Mouse (Mus musculus): ENCODE measurements at regions not wholly inside any gene's neighbourhood (a gene's known extent, or its start where the extent isn't known, plus 50 kb on each side); places are given as distances from the start of the nearest gene placed in this dataset.
"Not testable (repeated sequence)": the region's sequence is repeated elsewhere in the genome, so short reads cannot be mapped to it uniquely, and the experiment has no call there.

- no peak for DNase-seq (ENCODE audit: low read depth)
- no peak for TF ChIP-seq CTCF (IDR thresholded peaks at IDR 0.05; ENCODE audit: borderline replicate concordance, extremely low read depth, insufficient read depth, insufficient read length)
- no peak for TF ChIP-seq POLR2A (IDR thresholded peaks at IDR 0.05; ENCODE audit: borderline replicate concordance, extremely low read depth, insufficient read depth, insufficient read length, poor library complexity, severe bottlenecking)
Observed at GRCm38 (mm10) chr6:69932297-69932696, 859.7 kb downstream of the Rpia start.

GRCm38 (mm10) chr6:69914781-69915180 lies 877.3 kb downstream of the Rpia start:
- peak; percentile 9 for DNase-seq (ENCODE audit: low read depth)
- TF ChIP-seq CTCF (IDR thresholded peaks at IDR 0.05; ENCODE audit: borderline replicate concordance, extremely low read depth, insufficient read depth, insufficient read length) = peak; percentile 16; the same call in 1 of the 2 replicates
- no peak for TF ChIP-seq POLR2A (IDR thresholded peaks at IDR 0.05; ENCODE audit: borderline replicate concordance, extremely low read depth, insufficient read depth, insufficient read length, poor library complexity, severe bottlenecking)

GRCm38 (mm10) chr6:69879286-69879685 lies 912.7 kb downstream of the Rpia start:
- DNase-seq (ENCODE audit: low read depth) = no peak
- TF ChIP-seq CTCF (IDR thresholded peaks at IDR 0.05; ENCODE audit: borderline replicate concordance, extremely low read depth, insufficient read depth, insufficient read length) = no peak
- no peak for TF ChIP-seq POLR2A (IDR thresholded peaks at IDR 0.05; ENCODE audit: borderline replicate concordance, extremely low read depth, insufficient read depth, insufficient read length, poor library complexity, severe bottlenecking)

- not testable (repeated sequence) for DNase-seq (ENCODE audit: low read depth)
Observed at GRCm38 (mm10) chr6:69858631-69859030, 933.4 kb downstream of the Rpia start.

GRCm38 (mm10) chr6:69828640-69829039 lies 963.4 kb downstream of the Rpia start:
- DNase-seq (ENCODE audit: low read depth) = peak; percentile 2

GRCm38 (mm10) chr6:69814972-69815371 lies 977.1 kb downstream of the Rpia start:
- DNase-seq (ENCODE audit: low read depth) = not testable (repeated sequence)

GRCm38 (mm10) chr6:69814373-69814772 lies 977.7 kb downstream of the Rpia start:
- not testable (repeated sequence) for DNase-seq (ENCODE audit: low read depth)

- peak; percentile 6 for DNase-seq (ENCODE audit: low read depth)
- 0 out of 2 replicates have a peak, but pooled peaks have one; percentile 4 for TF ChIP-seq CTCF (IDR thresholded peaks at IDR 0.05; ENCODE audit: borderline replicate concordance, extremely low read depth, insufficient read depth, insufficient read length)
Observed at GRCm38 (mm10) chr6:69780330-69780729, 1011.7 kb downstream of the Rpia start.

GRCm38 (mm10) chr6:69777322-69777721 lies 1014.7 kb downstream of the Rpia start:
- not testable (repeated sequence) for DNase-seq (ENCODE audit: low read depth)

- TF ChIP-seq CTCF (IDR thresholded peaks at IDR 0.05; ENCODE audit: borderline replicate concordance, extremely low read depth, insufficient read depth, insufficient read length) (no peak), POLR2A (IDR thresholded peaks at IDR 0.05; ENCODE audit: borderline replicate concordance, extremely low read depth, insufficient read depth, insufficient read length, poor library complexity, severe bottlenecking) (no peak)
- no peak for DNase-seq (ENCODE audit: low read depth)
Observed at GRCm38 (mm10) chr6:69764861-69765260, 1027.2 kb downstream of the Rpia start.

GRCm38 (mm10) chr6:69758618-69759017 lies 1033.4 kb downstream of the Rpia start:
- TF ChIP-seq CTCF (IDR thresholded peaks at IDR 0.05; ENCODE audit: borderline replicate concordance, extremely low read depth, insufficient read depth, insufficient read length) (peak; percentile 37; the same call in 1 of the 2 replicates), POLR2A (IDR thresholded peaks at IDR 0.05; ENCODE audit: borderline replicate concordance, extremely low read depth, insufficient read depth, insufficient read length, poor library complexity, severe bottlenecking) (no peak)
- DNase-seq (ENCODE audit: low read depth) = peak; percentile 37

- no peak for DNase-seq (ENCODE audit: low read depth)
- TF ChIP-seq POLR2A (IDR thresholded peaks at IDR 0.05; ENCODE audit: borderline replicate concordance, extremely low read depth, insufficient read depth, insufficient read length, poor library complexity, severe bottlenecking) (no peak), CTCF (IDR thresholded peaks at IDR 0.05; ENCODE audit: borderline replicate concordance, extremely low read depth, insufficient read depth, insufficient read length) (no peak)
Observed at GRCm38 (mm10) chr6:69739002-69739625, 1052.9 kb downstream of the Rpia start.

- peak; percentile 30; the same call in 1 of the 2 replicates for TF ChIP-seq CTCF (IDR thresholded peaks at IDR 0.05; ENCODE audit: borderline replicate concordance, extremely low read depth, insufficient read depth, insufficient read length)
- DNase-seq (ENCODE audit: low read depth) = peak; percentile 7
Observed at GRCm38 (mm10) chr6:69732866-69733265, 1059.2 kb downstream of the Rpia start.

GRCm38 (mm10) chr6:69726362-69726761 lies 1065.7 kb downstream of the Rpia start:
- TF ChIP-seq CTCF (IDR thresholded peaks at IDR 0.05; ENCODE audit: borderline replicate concordance, extremely low read depth, insufficient read depth, insufficient read length) = no peak
- TF ChIP-seq POLR2A (IDR thresholded peaks at IDR 0.05; ENCODE audit: borderline replicate concordance, extremely low read depth, insufficient read depth, insufficient read length, poor library complexity, severe bottlenecking) = no peak
- no peak for DNase-seq (ENCODE audit: low read depth)

- DNase-seq (ENCODE audit: low read depth) = not testable (repeated sequence)
Observed at GRCm38 (mm10) chr6:69702813-69703212, 1089.2 kb downstream of the Rpia start.
